Mouse (Mus musculus) liver, adult 2 months (tissue): ENCODE results near the gene Lnx1.

ENCODE experiments used
- CTCF ChIP-seq: fragments of 200-500 bp; IDR thresholded peaks from 2 replicates; pipeline ENCODE4 v1.5.1; 2011; ENCODE audit warnings: low read depth, low read length, control low read depth
- POLR2A ChIP-seq: fragments of 200-500 bp; IDR thresholded peaks from 2 replicates; pipeline ENCODE4 v1.6.1; 2011; ENCODE audit warnings: low read length, control low read depth; ENCODE audit not compliant: insufficient read depth; ENCODE audit errors: extremely low read depth

- TF ChIP-seq CTCF (no peak), POLR2A (no peak)
Observed at GRCm38 (mm10) chr5:74613491-74614151, 89.1 kb downstream of the Lnx1 start.
